Mouse (Mus musculus) kidney, adult 2 months (tissue): Measurements from ENCODE around the gene RPS10-NUDT3.

Source experiments
- CTCF ChIP-seq: fragments of 200-500 bp; conservative IDR thresholded peaks from 2 replicates; pipeline ENCODE4 v1.5.1; 2011; ENCODE audit warnings: low read depth, mild to moderate bottlenecking, control low read depth, low read length, moderate library complexity, mixed read lengths; ENCODE audit not compliant: insufficient read depth, insufficient read length
- POLR2A ChIP-seq: fragments of 200-500 bp; IDR thresholded peaks from one replicate; pipeline ENCODE4 v1.6.1; 2011; ENCODE audit warnings: low read depth, low read length, control low read depth

DNA sequence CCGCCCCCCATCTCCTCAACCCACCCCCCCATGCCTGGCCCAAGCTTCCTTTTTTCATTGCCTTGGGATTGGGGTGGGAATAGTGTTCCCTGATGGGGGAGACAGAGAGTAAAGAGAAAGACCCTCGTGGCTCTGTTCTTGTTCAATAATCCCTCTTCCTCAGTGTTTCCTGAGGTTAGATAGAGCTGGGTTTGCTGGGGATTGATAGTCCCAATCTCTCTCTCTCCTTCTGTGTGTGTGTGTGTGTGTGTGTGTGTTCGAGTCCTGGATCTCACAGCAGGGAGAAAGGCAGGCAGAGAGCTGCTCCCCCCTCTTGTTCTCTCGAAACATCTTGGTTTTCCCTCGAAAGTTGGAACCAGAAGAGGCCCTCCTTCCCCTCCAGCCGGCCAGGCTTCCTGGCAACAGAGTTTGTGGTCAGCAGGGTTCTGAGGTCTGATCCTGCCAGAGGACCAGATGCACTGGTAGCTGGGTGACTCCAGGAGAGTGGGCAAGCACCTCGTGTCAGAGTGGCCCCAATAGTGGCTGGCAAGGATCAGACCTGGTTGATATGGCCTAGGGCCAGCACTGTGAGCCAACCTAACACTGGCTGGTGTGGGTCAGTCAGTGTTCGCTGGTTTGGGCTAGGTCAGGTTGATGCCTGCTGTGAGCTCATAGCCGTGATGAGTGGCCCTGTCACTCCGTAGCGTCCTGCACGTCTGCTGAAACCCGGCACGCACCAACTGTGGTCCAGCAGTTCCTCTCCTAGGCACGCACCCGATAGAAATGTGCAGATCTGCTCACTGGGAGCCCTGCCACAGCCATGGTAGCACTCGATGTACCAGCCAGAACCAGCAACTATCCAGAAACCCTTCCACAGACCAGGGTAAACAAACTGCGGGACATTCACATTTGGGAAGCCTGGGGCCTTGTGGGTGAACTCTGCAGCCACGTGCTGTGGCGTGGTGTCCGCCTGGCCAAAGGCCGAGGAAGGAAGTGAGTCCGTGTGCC, 82.5 kb downstream of the RPS10-NUDT3 start:
- no peak for TF ChIP-seq CTCF
- no peak for TF ChIP-seq POLR2A
